Mouse (Mus musculus) lung, postnatal 10 days (tissue): Measurements from ENCODE around the gene Neurl1a.

ENCODE experiments used
- DNase-seq: peaks from one replicate; pipeline ENCODE4 v3.0.0; 2021

Neurl1a gene

DNA sequence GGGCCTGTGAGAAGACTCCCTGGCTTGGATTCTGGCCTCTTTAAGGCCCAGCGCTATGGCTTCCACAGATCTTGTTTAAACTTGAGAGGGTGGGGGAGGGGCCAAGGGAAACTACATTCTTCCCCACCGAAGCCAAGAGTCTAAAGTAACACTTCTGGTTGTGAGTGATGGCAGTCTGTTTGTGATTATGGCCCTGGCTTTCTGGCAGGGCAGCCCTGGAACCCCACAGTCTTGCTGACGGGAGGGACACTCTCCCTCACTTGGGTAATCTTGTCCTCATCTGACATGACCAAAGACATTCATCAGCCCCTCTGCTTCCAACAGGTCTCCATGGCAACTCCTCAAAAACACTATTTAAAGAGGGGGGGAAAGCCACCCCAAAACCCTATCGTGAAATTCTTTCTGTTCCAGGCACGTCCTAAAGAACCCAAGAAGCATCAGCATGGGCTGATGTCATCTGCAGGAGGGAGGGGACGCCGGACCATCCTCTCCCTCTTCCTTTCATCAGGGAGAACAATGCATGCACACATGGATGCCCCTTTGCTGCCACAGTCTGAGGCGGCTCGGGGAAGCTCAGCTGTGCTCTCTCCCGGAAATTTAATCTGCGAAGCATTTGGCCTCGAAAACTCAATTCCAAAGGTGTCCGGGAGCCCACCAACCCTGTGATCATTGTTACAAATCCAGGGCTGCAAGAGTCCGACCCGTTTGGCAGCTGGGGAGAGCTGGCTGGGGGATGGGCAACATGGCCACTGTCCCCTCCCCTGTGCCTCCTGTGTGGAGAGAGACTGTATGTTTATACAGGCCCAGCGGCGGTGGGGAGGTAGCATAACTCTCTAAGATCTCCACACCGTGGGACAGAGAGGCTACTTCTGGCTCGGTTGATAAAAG is 122.9 kb downstream of the Neurl1a start:
- DNase-seq, result peak; percentile 86

- peak; percentile 72 for DNase-seq
These were observed 123.7 kb downstream of the Neurl1a start for GRCm38 (mm10) chr19:47302191-47302852.

DNA sequence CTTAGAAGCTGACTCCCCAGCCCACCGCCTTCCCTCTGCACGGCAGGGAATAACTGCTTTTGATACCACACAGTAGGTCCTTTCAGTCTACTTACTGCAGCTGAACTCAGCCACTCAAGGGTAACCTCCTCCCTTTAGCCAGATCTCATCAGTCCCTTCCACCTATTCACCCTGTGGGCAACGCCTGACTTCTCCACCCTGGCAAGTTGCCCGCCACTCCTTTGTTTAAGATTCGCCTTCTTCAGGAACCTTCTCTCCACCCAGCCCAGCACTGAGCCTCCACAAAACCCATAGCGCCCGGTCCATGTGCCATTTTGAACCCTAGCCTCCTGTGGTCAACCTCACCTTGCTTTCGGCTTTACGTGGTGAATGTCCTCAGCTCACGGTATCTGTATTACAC is 124.5 kb downstream of the Neurl1a start:
- DNase-seq, result peak; percentile 77

- DNase-seq, result no peak
These were observed 125.6 kb downstream of the Neurl1a start for GRCm38 (mm10) chr19:47304170-47304745.

GRCm38 (mm10) chr19:47305401-47305800 is 126.8 kb downstream of the Neurl1a start:
- no peak for DNase-seq

DNA sequence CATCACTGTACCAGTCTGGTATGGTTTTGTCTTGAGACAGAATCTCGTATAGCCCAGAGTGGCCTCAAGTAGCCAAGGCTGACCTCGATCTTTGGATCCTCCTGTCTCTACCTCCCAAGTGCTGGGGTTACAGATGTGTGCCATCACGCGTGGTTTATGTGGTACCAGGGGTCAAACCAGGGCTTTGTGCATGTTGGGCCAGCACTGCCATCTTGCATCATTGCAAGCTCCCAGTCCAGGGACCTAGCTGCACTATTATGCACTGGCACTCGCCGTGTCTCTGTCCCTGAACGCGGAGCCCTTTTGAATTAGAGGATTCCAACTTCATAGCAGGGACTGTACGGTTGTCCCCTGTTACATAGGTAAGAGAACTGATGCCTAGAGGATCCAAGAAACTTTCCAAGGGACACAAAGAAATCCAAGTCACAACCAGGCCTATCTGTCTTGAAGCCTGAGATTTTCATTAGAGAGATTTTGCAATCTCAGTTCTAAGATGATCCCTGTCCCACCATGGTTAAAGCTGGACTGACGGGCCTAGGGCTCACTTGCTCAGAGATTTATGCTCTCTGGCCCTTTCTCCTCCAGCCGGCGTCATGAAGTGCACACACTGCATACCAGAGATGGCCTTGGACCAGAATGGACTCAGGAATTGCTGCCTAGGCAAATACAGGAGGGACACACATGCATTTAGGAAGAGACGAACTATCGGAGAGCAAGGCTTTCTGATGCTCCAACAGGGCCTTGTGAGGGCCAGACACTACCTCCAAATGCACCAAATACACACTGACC is 127.7 kb downstream of the Neurl1a start:
- no peak for DNase-seq

- no peak for DNase-seq
These were observed 128.3 kb downstream of the Neurl1a start for GRCm38 (mm10) chr19:47306917-47307315.
